Mouse (Mus musculus): ENCODE measurements around the gene Tbc1d21.

The Tbc1d21 gene

DNA sequence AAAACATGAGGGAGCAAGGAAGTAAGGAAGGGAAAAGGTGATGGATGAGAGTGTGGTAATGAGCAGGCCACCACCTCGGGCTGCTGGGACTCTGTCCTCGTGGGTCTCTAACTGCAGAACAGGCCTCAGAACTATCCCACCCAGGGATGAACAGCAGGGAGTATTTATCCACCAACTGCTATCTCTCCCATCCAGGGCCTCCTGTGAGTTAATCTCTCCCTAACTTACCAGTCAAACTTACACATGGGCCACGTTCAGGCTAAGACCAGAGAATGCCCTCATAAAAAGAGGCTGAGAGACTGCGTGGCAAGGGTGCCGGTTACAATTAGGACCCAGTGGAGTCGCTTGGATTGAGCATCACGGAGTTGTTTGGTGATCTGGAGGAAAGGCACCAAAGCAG is 24.3 kb downstream of the Tbc1d21 start:
- DNase-seq (ENCODE audit: low spot score in 2 of 2): no peak

DNA sequence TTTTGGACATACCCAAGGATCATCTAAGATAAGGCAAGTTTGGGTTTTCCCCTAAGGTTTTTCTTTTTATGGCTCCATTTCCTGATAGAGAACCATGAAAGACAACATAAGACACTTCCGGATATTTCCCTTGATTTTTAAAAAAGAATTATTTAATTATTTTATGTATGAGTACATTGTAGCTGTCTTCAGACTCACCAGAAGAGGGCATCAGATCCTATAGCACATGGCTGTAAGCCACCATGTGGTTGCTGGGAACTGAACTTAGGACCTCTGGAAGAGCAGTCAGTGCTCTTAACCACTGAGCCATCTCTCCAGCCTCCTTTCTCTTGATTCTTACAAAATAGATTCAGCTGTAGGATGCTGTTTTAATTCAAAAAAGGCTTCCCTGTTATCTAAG is 28.5 kb downstream of the Tbc1d21 start:
- no peak for DNase-seq (ENCODE audit: low spot score in 2 of 2)

DNA sequence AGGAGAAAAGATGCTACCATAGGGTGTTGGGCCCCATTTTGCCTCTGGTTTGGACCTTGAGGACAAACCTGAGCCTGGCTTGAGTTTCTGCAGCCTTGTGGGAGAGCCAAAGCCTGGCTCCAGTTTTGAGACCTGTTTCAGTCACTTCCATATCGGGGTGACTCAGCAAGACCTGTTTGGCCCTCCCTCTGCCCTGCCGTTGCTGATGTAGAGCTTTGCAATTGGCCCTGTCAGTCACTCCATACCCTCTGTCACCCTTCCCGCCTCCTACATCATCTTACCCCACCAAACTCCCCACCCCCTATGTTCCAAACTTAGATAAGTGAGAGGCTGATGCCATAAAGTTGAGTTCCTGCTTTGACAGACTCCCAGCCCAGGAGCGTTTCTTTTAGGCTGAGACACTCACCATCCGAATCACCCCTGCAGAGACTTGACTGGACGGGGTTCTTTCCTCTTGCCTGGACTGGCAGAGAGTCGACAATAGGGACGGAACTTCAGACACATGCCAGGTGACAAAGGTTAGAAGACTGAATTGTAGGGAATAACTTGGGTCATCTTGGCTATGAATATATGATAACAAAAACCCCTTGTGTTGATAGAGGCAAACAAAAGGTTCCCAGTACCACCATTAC is 33.5 kb downstream of the Tbc1d21 start:
- DNase-seq (ENCODE audit: low spot score in 2 of 2): no peak

DNA sequence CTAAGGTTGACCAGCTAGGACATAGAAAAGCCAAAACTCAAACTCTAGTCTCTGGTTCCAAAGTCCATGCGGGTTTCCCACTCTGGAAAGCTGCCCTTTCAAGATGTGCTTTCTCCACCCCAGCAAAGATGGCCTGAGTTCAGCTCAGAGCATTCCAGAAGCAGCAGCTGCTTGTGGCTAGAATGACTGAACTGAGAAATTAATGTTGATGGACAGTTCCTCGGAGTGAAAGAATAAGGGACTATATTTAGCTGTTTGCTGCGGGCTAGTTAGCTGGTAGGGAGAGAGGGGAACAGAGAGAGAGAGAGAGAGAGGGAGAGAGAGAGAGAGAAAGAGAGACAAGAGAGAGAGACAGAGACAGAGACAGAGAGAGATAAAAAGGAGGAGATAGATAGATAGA is 39.0 kb downstream of the Tbc1d21 start:
- DNase-seq (ENCODE audit: low spot score in 2 of 2): no peak

DNA sequence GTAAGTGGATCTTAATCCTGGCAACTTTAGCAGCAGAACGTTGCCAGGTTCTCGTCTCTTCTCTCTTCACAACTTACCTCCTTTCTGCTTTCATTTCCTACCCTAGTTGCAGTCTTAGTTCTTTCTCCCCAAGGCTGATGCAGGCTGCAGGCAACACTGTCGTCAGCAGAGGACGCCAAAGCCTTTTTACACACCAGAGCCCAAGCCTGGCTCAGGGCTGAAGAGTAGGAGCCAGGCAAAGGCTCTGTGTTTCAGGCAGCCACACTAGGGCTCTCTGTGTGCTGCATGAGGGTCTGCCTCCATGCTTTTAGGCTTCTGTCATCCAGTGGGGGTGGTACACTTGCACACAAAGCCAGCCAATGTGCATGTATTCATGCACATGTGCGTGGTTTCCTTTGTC is 40.0 kb downstream of the Tbc1d21 start:
- DNase-seq (ENCODE audit: low spot score in 2 of 2): peak in 1 of 2 experiments; percentile 46

DNA sequence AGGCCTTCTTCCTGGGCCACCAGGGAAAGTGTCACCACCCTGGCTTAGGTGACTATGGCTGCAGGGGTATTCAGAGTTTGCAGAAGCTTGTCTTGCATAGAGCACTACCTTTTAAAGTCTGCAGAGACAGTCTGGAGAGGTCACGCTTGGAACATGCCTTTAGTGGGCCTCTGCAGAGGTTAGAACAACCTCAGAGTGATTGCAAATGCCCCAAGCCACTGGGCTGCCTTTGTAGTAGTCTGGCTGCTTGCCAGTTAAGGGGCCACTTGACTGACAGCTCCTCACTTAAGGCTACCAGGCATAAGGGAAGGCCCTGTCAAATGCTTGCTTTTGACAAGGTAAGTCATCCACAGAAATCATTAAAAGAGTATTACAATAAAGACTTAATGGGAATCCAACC is 42.9 kb downstream of the Tbc1d21 start:
- DNase-seq (ENCODE audit: low spot score in 2 of 2): no peak

DNA sequence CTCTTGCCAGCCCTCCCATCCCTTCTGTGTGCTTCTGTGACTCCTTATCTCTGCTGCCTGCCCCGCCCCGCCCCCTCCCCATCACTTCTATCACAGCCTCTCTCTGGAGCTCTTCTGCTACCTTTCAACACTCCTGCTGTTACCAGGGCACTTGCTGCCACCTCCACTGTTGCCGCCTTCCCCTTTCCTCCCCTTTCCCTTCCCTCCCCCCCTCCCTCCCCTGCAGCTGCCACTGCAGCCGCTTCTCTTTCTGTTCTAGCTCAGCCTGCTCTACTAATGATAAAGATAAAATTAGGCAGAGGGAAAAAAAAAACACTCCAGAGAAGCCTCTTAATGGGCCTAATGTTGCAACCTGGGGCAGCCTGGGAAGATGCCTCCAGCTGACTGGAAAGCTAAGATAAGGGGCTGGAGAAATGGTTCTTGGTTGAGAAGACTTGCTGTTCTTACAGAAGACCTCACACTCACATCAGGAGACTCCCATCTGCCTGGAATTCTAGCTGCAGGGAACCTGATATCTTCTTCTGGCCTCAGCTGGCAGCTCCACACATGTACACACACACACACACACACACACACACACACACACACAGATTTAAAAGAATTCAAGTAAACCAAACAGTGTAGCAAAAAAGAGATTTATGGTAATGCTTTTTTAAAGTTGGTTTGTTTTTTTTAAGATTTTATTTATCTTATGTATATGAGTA is 43.6 kb downstream of the Tbc1d21 start:
- no peak for DNase-seq (ENCODE audit: low spot score in 2 of 2)

DNA sequence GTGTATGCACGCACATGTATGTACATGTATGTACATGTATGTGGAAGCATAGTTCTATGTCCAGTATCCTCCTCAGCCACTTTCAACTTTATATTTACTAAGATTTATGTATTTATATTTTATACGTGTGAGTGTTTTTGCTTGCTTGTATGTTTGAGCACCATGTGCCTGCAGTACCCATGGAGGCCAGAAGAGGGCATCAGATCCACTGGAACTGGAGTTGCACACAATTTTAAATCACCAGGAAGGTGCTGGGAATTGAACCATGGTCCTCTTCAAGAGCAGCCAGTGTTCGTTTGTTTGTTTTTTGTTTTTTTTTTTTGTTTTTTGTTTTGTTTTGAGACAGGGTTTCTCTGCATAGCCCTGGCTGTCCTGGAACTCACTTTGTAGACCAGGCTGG is 48.6 kb downstream of the Tbc1d21 start:
- DNase-seq (ENCODE audit: low spot score in 2 of 2): no peak

DNA sequence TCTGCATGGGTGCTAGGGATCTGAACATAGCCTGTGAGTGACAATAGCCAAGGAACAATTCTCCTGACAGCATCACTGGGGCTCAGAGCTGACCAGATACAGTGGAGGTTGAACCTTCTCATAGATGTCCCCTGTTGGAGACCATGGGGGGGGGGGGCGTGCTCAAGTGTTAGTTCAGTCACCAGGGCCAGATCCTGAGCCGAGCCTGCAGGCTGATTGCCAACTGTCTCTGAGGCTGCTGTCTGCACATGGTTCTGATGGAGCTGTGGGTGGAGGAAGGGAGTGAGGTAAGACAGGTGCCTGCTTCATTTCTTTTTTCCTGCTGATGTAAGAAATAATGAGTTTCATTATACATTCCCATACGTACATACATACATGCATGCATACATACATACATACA is 51.9 kb downstream of the Tbc1d21 start:
- no peak for DNase-seq (ENCODE audit: low spot score in 2 of 2)

DNA sequence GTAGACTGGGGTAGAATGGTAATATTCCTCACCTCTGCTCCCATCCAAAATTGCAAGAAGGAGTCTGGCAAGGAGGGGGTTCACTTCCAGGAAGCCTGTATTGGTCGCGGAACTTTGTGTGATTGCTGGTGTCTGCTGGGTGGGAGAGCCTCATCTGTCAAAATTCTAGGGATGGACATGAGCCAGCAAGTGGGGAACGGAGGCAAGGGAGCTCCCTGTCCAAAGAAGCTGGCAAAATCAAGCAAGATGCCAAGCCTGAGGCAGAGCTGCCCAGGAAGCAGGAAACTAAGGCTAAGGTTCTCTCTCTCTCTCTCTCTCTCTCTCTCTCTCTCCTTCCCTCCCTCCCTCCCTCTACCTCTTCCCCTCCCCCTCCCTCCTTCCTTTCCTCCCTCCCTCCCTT is 52.9 kb downstream of the Tbc1d21 start:
- no peak for DNase-seq (ENCODE audit: low spot score in 2 of 2)

DNA sequence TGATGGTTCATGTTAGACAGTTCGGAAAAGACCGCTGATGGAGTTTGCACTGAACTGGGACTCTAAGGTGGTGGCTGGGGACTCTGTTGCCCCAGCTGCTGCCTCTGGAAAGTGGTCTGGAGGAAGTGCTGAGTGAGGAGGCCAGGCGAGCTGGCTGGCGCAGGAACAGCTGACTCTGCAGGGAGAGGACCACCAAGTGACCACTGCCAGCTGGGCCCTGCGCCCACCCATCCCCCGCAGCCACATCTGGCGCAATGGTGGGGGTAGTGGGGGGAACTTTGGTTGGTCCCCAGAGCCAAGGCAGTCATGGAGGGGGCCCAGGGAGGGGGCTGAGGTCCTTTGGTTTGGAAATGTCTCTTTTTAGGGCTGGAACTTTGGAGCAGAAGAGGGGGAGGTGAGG is 53.5 kb downstream of the Tbc1d21 start:
- no peak for DNase-seq (ENCODE audit: low spot score in 2 of 2)

DNA sequence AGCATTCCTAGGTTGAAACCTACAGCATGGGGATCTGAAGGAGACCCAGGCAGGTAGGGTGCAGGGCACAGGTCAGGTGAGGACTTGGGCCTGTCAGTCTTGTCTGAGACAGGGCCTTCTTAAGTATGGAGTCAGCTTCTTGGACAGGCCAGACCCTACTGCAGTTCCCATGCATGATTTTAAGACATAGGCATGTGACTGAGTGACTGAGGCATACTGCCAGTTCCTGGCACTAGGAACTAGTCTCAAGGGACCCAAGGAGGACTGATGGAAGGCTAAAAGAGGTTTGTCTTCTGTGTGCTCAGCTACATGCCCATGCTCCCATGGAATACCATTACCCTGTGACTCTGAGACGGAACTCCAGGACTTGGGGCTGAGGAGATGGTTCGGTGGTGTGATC is 54.4 kb downstream of the Tbc1d21 start:
- no peak for DNase-seq (ENCODE audit: low spot score in 2 of 2)

DNA sequence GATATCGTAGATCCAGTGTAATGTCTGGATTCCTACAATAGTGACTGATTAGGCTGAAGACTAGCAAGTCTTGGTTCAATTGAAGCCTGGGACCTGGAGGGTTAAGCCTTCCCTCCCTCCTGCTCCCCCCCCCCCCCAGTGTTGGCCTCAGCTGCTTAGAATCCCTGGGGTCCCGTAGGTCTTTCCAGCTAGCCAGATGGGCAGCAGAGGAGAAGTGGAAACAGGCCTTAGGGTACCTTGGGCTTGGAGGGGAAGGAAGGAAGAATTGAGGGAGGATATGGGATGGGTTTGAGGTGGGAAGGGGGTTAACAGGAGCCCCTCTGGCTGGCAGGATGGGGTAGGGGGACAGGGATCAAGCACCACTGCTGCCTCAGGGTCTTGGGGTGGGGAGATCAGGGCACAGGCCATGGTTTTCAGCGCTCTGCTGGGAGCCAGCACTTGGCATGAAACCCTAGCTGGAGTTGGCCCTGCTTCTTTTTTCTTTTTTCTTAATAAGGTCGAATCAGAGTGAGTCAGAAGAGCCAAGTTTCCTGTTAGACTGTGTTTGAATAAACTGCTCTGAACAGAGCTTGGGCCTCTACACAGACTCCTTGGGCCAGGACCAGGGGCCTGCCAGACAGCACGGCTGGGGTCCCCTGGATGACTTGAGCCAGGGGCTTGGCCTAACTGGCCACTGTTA is 55.4 kb downstream of the Tbc1d21 start:
- DNase-seq (ENCODE audit: low spot score in 2 of 2): no peak

DNA sequence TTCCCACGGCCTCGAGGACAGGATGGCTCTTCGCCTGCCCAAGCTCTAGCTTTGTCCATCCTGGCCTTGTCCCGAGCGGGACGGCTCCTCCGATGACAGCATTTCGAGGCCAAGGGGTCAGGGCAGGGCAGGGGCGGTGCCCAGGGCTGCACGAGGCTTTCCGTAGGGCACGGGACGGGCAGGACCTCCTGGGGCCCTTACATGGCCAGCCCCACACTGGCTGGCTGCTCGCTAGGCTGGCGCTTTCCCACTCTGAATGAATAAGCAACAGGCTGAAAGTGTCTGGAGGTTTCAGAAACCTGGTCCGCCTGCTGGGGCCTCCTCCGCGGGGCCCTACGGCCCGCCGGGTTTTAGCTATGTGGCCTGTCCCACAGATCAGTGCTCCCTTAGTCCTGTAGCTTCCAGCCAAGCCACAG is 57.3 kb downstream of the Tbc1d21 start, which contains the start of gene Loxl1:
TSS of gene Loxl1 (minus strand) at position 243 of the 416 bp plus-strand sequence.
- DNase-seq (ENCODE audit: low spot score in 2 of 2): no peak

DNA sequence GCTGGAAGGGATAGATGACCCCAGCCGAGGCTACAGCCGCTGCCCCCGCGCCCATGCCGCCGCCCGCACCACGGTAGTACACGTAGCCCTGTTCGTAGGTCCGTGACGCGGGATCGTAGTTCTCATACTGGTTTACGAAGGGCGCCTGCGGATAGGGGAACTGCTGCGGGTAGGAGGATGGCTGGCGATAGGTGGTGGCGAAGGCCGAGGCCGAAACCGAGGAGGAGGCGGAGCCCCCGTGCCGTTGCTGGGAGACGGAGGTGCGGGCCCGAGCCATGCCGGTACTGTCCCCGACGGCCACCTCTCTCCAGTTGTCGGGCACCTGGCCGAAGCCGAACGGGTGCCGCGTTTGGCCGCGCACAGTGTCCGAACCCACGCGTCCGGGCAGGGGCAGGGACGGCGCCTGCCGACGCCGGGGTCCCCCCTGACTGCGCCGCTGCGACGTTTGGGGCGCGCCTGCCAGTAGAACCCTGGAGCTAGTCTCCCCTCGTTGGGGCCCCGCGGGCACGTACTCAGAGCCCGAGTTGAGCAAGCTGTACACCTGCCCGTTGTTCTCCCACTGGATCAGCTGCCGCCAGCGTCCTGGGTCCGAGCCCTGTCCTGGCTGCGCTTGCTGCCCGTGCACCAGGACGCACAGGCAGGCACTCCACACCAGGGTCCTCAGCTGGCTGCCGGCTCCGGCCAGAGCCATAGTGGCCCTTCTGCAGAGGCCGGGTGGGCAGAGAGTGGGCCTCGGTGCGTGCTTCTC is 57.9 kb downstream of the Tbc1d21 start:
- no peak for DNase-seq (ENCODE audit: low spot score in 2 of 2)

DNA sequence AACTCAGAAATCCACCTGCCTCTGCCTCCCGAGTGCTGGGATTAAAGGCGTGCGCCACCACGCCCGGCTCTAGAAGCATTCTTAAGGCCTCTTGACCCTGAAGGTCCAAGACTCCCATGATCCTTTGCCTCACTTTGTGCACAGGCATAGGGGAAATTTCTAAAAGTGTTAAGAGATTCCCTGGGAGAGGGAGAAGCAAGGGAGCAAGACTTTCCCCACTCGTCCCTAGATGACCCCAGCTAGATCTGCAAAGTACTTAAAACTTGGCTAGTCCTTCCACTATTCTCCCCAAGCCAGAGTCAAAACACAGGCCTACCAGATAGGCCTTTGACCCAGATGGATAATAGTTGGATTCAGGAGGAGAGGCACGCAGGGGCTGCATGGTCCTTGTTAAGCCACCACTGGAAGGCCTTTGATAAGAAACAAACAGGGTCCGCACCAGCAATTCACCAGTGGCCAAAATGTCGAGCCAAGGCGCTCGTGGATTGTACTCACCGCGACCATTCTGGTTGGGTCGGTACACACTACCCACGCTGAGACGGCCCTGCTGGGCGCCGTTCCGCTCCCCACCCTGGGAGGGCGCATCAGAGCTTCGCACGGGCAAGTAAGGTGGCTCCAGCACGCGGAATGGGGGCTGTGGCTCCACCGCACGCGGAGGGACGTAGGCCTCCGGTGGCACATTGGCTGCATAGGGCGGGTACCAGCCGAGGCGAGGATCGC is 58.9 kb downstream of the Tbc1d21 start:
- DNase-seq (ENCODE audit: low spot score in 2 of 2): no peak

DNA sequence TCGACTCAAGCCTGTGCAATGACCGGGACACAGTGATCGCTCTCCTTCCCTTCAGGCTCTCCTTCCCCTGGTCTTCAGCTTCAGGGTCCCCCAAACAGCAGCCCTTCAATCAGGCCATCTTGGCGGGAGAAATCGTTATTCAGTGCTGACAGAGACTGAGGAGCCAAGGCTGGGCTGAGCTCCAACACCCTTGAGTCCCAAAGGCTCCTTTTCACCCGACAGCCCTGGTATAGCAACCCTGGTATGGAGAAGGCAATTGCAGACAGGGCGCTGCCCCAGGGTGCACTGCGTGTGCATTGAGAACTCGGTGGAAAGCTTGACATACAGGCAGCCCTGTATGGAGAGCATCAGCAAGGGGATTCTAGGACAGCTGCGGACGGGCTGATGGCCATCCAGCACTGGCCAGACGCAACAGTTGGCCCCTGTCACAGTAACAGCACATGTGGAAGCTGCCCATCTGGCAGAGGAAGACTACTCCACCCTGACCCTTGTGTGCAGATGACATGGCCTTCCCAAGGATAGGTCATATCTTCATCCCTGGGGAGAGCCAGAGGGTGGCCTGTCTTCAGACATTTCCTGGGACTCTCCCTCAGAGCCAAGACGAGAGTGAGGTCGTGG is 60.1 kb downstream of the Tbc1d21 start:
- no peak for DNase-seq (ENCODE audit: low spot score in 2 of 2)

Data from right cerebral cortex, postnatal 36 days (tissue).